Mouse (Mus musculus): ENCODE data around the gene Chsy1.

Gene Chsy1

GRCm38 (mm10) chr7:66140095-66140494, 30.8 kb downstream of the Chsy1 start:
- no peak for DNase-seq (ENCODE audit: low spot score in 2 of 2)

- no peak for DNase-seq (ENCODE audit: low spot score in 2 of 2)
Measured at GRCm38 (mm10) chr7:66140923-66141570, 31.7 kb downstream of the Chsy1 start.

GRCm38 (mm10) chr7:66142514-66142913, 33.2 kb downstream of the Chsy1 start:
- no peak for DNase-seq (ENCODE audit: low spot score in 2 of 2)

GRCm38 (mm10) chr7:66144543-66144942, 35.2 kb downstream of the Chsy1 start:
- no peak for DNase-seq (ENCODE audit: low spot score in 2 of 2)

GRCm38 (mm10) chr7:66147156-66147555, 37.8 kb downstream of the Chsy1 start:
- DNase-seq (ENCODE audit: low spot score in 2 of 2) = no peak

GRCm38 (mm10) chr7:66147816-66148215, 38.5 kb downstream of the Chsy1 start:
- DNase-seq (ENCODE audit: low spot score in 2 of 2) = no peak

GRCm38 (mm10) chr7:66149506-66149905, 40.2 kb downstream of the Chsy1 start:
- DNase-seq (ENCODE audit: low spot score in 2 of 2) = no peak

GRCm38 (mm10) chr7:66150411-66150810, 41.1 kb downstream of the Chsy1 start:
- DNase-seq (ENCODE audit: low spot score in 2 of 2) = no peak

- no peak for DNase-seq (ENCODE audit: low spot score in 2 of 2)
Measured at GRCm38 (mm10) chr7:66157413-66157812, 48.1 kb downstream of the Chsy1 start.

- no peak for DNase-seq (ENCODE audit: low spot score in 2 of 2)
Measured at GRCm38 (mm10) chr7:66157861-66158415, 48.6 kb downstream of the Chsy1 start.

GRCm38 (mm10) chr7:66158616-66159129, 49.4 kb downstream of the Chsy1 start:
- no peak for DNase-seq (ENCODE audit: low spot score in 2 of 2)

- DNase-seq (ENCODE audit: low spot score in 2 of 2) = no peak
Measured at GRCm38 (mm10) chr7:66159961-66160360, 50.6 kb downstream of the Chsy1 start.

- no peak for DNase-seq (ENCODE audit: low spot score in 2 of 2)
Measured at GRCm38 (mm10) chr7:66161836-66162235, 52.5 kb downstream of the Chsy1 start.

- DNase-seq (ENCODE audit: low spot score in 2 of 2) = no peak
Measured at GRCm38 (mm10) chr7:66162489-66162888, 53.2 kb downstream of the Chsy1 start.

- no peak for DNase-seq (ENCODE audit: low spot score in 2 of 2)
Measured at GRCm38 (mm10) chr7:66162981-66163380, 53.7 kb downstream of the Chsy1 start.

GRCm38 (mm10) chr7:66164427-66165031, 55.2 kb downstream of the Chsy1 start:
- no peak for DNase-seq (ENCODE audit: low spot score in 2 of 2)

GRCm38 (mm10) chr7:66165036-66165798, 55.9 kb downstream of the Chsy1 start:
- DNase-seq (ENCODE audit: low spot score in 2 of 2) = no peak

- no peak for DNase-seq (ENCODE audit: low spot score in 2 of 2)
Measured at GRCm38 (mm10) chr7:66168877-66169276, 59.6 kb downstream of the Chsy1 start.

- no peak for DNase-seq (ENCODE audit: low spot score in 2 of 2)
Measured at GRCm38 (mm10) chr7:66169476-66169875, 60.2 kb downstream of the Chsy1 start.

GRCm38 (mm10) chr7:66170802-66171505, 61.6 kb downstream of the Chsy1 start:
- DNase-seq (ENCODE audit: low spot score in 2 of 2) = no peak

GRCm38 (mm10) chr7:66175738-66176137, 66.4 kb downstream of the Chsy1 start:
- no peak for DNase-seq (ENCODE audit: low spot score in 2 of 2)

GRCm38 (mm10) chr7:66176256-66176655, 66.9 kb downstream of the Chsy1 start:
- no peak for DNase-seq (ENCODE audit: low spot score in 2 of 2)
